Mouse (Mus musculus) cortical plate, adult 2 months (tissue): ENCODE results near the gene Ptpn11.

Experiments
- CTCF ChIP-seq: fragments of 200-500 bp; IDR thresholded peaks from 2 replicates; pipeline ENCODE4 v1.5.1; 2011; ENCODE audit warnings: mild to moderate bottlenecking, control low read depth, low read length; ENCODE audit not compliant: insufficient read depth; ENCODE audit errors: extremely low read depth
- POLR2A ChIP-seq: fragments of 200-500 bp; IDR thresholded peaks from 2 replicates; pipeline ENCODE4 v1.6.1; 2011; ENCODE audit warnings: mild to moderate bottlenecking, low read length, control low read depth; ENCODE audit not compliant: insufficient read depth; ENCODE audit errors: extremely low read depth

DNA sequence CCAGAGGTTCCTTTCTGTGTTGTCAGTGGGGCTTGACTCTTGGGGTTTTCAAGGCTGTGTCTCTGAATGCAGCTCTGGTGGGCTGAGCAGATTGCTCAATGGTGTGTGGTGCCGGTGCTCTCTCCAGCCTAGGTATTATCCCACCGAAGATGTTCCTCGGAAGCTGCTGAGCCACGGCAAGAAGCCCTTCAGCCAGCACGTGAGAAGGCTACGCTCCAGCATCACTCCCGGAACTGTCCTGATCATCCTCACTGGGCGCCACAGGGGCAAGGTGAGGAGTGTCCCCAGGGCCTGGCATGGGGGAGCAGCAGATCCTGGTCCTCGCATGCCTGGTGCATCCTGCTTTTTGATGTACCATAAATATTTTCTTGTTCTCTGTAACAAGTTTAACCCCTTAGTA, 15.3 kb upstream of the Ptpn11 start:
- TF ChIP-seq POLR2A (no peak), CTCF (no peak)
